17 mouse cellular contexts compared by ENCODE assay signal in the genomic region with DNA sequence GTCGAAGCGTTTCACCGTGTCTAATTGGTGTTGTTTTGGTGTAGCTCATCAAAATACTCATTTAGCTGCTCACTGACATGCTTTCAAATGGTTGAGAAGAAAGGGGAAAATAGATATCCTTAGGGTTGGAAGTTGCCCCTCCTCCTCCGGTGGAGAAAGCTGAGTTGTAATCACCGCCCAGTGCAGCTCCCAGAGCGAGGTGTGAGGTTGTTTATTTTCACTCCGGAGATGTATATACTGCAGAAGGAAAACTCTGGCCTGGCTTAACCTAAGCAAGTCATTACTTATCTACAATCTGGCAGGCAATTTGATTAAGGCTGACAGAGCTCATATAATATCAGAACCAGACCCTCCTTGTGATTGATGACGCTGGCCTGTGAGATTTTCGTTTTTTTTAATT. TPM values are rescaled to one million over a fixed set of nuclear protein-coding genes. Genes with fewer than 3 reads are reported as not detected.
A peak's percentile ranks its signal among the peaks of the same experiment; 100 is the strongest.
DNase-seq lines count a peak whose midpoint lies in the region; ATAC-seq and TF ChIP-seq lines count a peak whose summit lies in the region.
"Had no signal": no experiment of that assay in that cellular context is flagged by ENCODE, and none has a peak within 500 bp of the region (broad histone marks: within the 10 kb centered on the region; RNA-seq: fewer than 3 reads in every experiment).

No protein-coding gene starts in this region.

- TF ChIP-seq POLR2A in brain, embryonic 14.5 days (IDR thresholded peaks at IDR 0.05; ENCODE audit: borderline replicate concordance, extremely low read depth, insufficient read depth, insufficient read length, poor library complexity, severe bottlenecking) = no peak

- H3K4me3 ChIP-seq in heart, embryonic 10.5 days = no peak overlapping the region
- H3K4me3 ChIP-seq in intestine, embryonic 14.5 days (ENCODE audit: low read depth, low read length) = no peak overlapping the region
- no peak overlapping the region for H3K4me3 ChIP-seq in intestine, embryonic 16.5 days (ENCODE audit: low read length)
- no peak overlapping the region for H3K4me3 ChIP-seq in forebrain, embryonic 15.5 days
- no peak overlapping the region for H3K4me3 ChIP-seq in left cerebral cortex, adult 2 months
- H3K4me3 ChIP-seq: liver, embryonic 12.5 days; neural tube, embryonic 15.5 days had no signal

- WGBS in heart, embryonic 10.5 days = 29% methylated on average over 9 of the region's 9 CpGs
- WGBS in intestine, embryonic 14.5 days = 24% methylated on average over 9 of the region's 9 CpGs
- WGBS in intestine, embryonic 16.5 days = 29% methylated on average over 9 of the region's 9 CpGs
- WGBS in forebrain, embryonic 15.5 days = 26% methylated on average over 9 of the region's 9 CpGs

- ATAC-seq in intestine, embryonic 14.5 days (replicated peaks; ENCODE audit: low FRiP score, low TSS enrichment, low read depth) = peak; percentile 72; the same call in 1 of the 2 replicates
- no peak for ATAC-seq in intestine, embryonic 16.5 days
- no peak for ATAC-seq in forebrain, embryonic 15.5 days (replicated peaks)
- ATAC-seq: liver, embryonic 12.5 days; midbrain, embryonic 16.5 days had no signal

- H3K9ac ChIP-seq in intestine, embryonic 14.5 days (ENCODE audit: low read length) = no peak overlapping the region
- H3K9ac ChIP-seq in intestine, embryonic 16.5 days (ENCODE audit: low read depth, low read length) = no peak overlapping the region
- 0 out of 2 replicates have a peak overlapping the region, but pooled peaks have one; percentile 10 for H3K9ac ChIP-seq in forebrain, embryonic 15.5 days (replicated peaks)
- H3K9ac ChIP-seq: liver, embryonic 12.5 days; neural tube, embryonic 15.5 days had no signal

- H3K27me3 ChIP-seq in heart, embryonic 10.5 days (ENCODE audit: insufficient read depth, poor library complexity, severe bottlenecking) = no peaks in the 10 kb centered on the region
- H3K27me3 ChIP-seq in intestine, embryonic 14.5 days (replicated peaks; ENCODE audit: control insufficient read depth, insufficient read depth, low read length) = no peaks in the 10 kb centered on the region
- H3K27me3 ChIP-seq in intestine, embryonic 16.5 days (replicated peaks; ENCODE audit: control insufficient read depth, insufficient read depth, low read length) = no peaks in the 10 kb centered on the region
- no peaks in the 10 kb centered on the region for H3K27me3 ChIP-seq in forebrain, embryonic 15.5 days
- H3K27me3 ChIP-seq: liver, embryonic 12.5 days; neural tube, embryonic 15.5 days had no signal

- H3K36me3 ChIP-seq in heart, embryonic 10.5 days = no peaks in the 10 kb centered on the region
- no peaks in the 10 kb centered on the region for H3K36me3 ChIP-seq in intestine, embryonic 14.5 days (ENCODE audit: control insufficient read depth, insufficient read depth, low read length)
- no peaks in the 10 kb centered on the region for H3K36me3 ChIP-seq in intestine, embryonic 16.5 days (ENCODE audit: control insufficient read depth, insufficient read depth, low read length)
- no peaks in the 10 kb centered on the region for H3K36me3 ChIP-seq in forebrain, embryonic 15.5 days
- H3K36me3 ChIP-seq: G1E; liver, embryonic 12.5 days; neural tube, embryonic 15.5 days had no signal

- no peak for DNase-seq in heart, embryonic 10.5 days (ENCODE audit: low spot score)
- no peak for DNase-seq in heart, postnatal 14 days
- DNase-seq in intestine, embryonic 14.5 days (ENCODE audit: low spot score) = no peak
- DNase-seq in brain, embryonic 14.5 days (ENCODE audit: low read depth) = peak; percentile 55
- no peak for DNase-seq in spleen, postnatal 36 days (ENCODE audit: low spot score in 2 of 2)
- DNase-seq in left cerebral cortex, adult 2 months (ENCODE audit: extremely low spot score in 1 of 2, low spot score in 2 of 2) = no peak
- DNase-seq: adrenal gland, postnatal 36 days; cerebellum, adult 11 months; kidney, adult 9 months; thymus, postnatal 36 days had no signal

- H3K4me1 ChIP-seq in heart, embryonic 10.5 days = peaks cover 35% of the 10 kb centered on the region
- peaks cover 21% of the 10 kb centered on the region for H3K4me1 ChIP-seq in intestine, embryonic 14.5 days (replicated peaks; ENCODE audit: control insufficient read depth, insufficient read depth, low read length)
- 0 out of 2 replicates have a peak, but pooled peaks cover under 1% of the 10 kb centered on the region for H3K4me1 ChIP-seq in intestine, embryonic 16.5 days (ENCODE audit: control insufficient read depth, insufficient read depth, low read length)
- peaks cover 70% of the 10 kb centered on the region for H3K4me1 ChIP-seq in forebrain, embryonic 15.5 days
- H3K4me1 ChIP-seq: liver, embryonic 12.5 days had no signal

- no peak for TF ChIP-seq CTCF in brain, embryonic 14.5 days (IDR thresholded peaks at IDR 0.05; ENCODE audit: borderline replicate concordance, extremely low read depth, insufficient read depth, insufficient read length)
- no peak for TF ChIP-seq CTCF in left cerebral cortex, adult 2 months (IDR thresholded peaks at IDR 0.05)

- peak overlapping the region; percentile 27; the same call in 1 of the 2 replicates for H3K4me2 ChIP-seq in intestine, embryonic 14.5 days (ENCODE audit: low read length)
- H3K4me2 ChIP-seq in intestine, embryonic 16.5 days (ENCODE audit: low read depth, low read length) = no peak overlapping the region
- 0 out of 2 replicates have a peak overlapping the region, but pooled peaks have one; percentile 1 for H3K4me2 ChIP-seq in forebrain, embryonic 15.5 days (replicated peaks)
- H3K4me2 ChIP-seq: liver, embryonic 12.5 days; neural tube, embryonic 15.5 days had no signal

- no peaks in the 10 kb centered on the region for H3K9me3 ChIP-seq in heart, embryonic 10.5 days
- no peaks in the 10 kb centered on the region for H3K9me3 ChIP-seq in intestine, embryonic 14.5 days (ENCODE audit: control insufficient read depth, low read length)
- H3K9me3 ChIP-seq in intestine, embryonic 16.5 days (ENCODE audit: control insufficient read depth, low read length) = no peaks in the 10 kb centered on the region
- H3K9me3 ChIP-seq in forebrain, embryonic 15.5 days = no peaks in the 10 kb centered on the region
- H3K9me3 ChIP-seq: G1E; liver, embryonic 12.5 days; neural tube, embryonic 15.5 days had no signal

- intact Hi-C loops in heart, postnatal 14 days (cut with DNase I) = no loop called here
- intact Hi-C loops in left cerebral cortex, adult 2 months (cut with DNase I) = no loop called here

- peak overlapping the region; percentile 36; the same call in 1 of the 2 replicates for H3K27ac ChIP-seq in heart, embryonic 10.5 days
- H3K27ac ChIP-seq in intestine, embryonic 14.5 days (ENCODE audit: low read depth) = 0 out of 2 replicates have a peak overlapping the region, but pooled peaks have one; percentile 22
- no peak overlapping the region for H3K27ac ChIP-seq in intestine, embryonic 16.5 days (ENCODE audit: low read length)
- H3K27ac ChIP-seq in forebrain, embryonic 15.5 days (replicated peaks) = peak overlapping the region; percentile 3
- H3K27ac ChIP-seq in left cerebral cortex, adult 2 months = no peak overlapping the region
- H3K27ac ChIP-seq: liver, embryonic 12.5 days; macrophage; neural tube, embryonic 15.5 days had no signal

RNA-seq across cellular contexts. Expression of a gene that starts 14.6 kb away (rescaled TPM):
- polyA plus RNA-seq in heart, embryonic 10.5 days (2016; fragmentation: Nextera tagmentation; extraction: Ambion mirVana) = 4.0 and 6.2 TPM in 2 replicates
- total RNA-seq in heart, postnatal 14 days (2021) = 10 to 100 TPM; 16.9 to 18.6 TPM
- 9.3 and 11.5 TPM in 2 replicates for polyA plus RNA-seq in intestine, embryonic 14.5 days (2014; fragmentation: Nextera tagmentation; extraction: Ambion mirVana)
- 4.7 and 5.5 TPM in 2 replicates for polyA plus RNA-seq in intestine, embryonic 16.5 days (2015; fragmentation: Nextera tagmentation; extraction: Ambion mirVana)
- polyA plus RNA-seq in brain, embryonic 14.5 days (2012; rRNA removed) = 22.4 and 31.5 TPM in 2 replicates
- 15.0 and 18.2 TPM in 2 replicates for polyA plus RNA-seq in forebrain, embryonic 15.5 days (2015; fragmentation: Nextera tagmentation; extraction: Ambion mirVana)
- 1 to 10 TPM; 7.9 to 8.3 TPM for total RNA-seq in left cerebral cortex, adult 2 months (2021)

Comparison
In these comparisons a context has a peak if more than half of its experiments do, and no peak if none do; other contexts are left out.
1. H3K27ac ChIP-seq: peak in heart, embryonic 10.5 days (single experiment), intestine, embryonic 14.5 days (single experiment) and forebrain, embryonic 15.5 days (single experiment); none in intestine, embryonic 16.5 days (single experiment) and left cerebral cortex, adult 2 months (single experiment).